Mouse (Mus musculus) gastrocnemius, postnatal 4 days (tissue): ENCODE data around the gene Rictor. TPM values are rescaled to one million over a fixed set of nuclear protein-coding genes. Genes with fewer than 3 reads are reported as not detected.

Experiments used
- DNase-seq, 2 experiments: peaks; one replicate each; pipeline ENCODE4 v3.0.0; 2021 to 2022; ENCODE audit warnings: low spot score in 2 of 2, mixed read lengths in 2 of 2
- long read RNA-seq, 2 experiments: library from polyadenylated mRNA; stranded (forward); transcript quantifications; one replicate each; pipeline ENCODE4 v2.0.0; 2021
- total RNA-seq, 2 experiments: library from RNA; stranded (reverse); gene quantifications; 2 replicates each; pipeline ENCODE4 v1.2.3; 2021

The Rictor gene
- 10 to 100 TPM; 16.9 to 18.1 TPM for total RNA-seq
- long read RNA-seq, experiment 1, partial matches to known transcripts, result 0 of 4 reads
- long read RNA-seq, experiment 1, other reads (novel, unspliced or antisense), result 4 of 4 reads
- long read RNA-seq, experiment 2, partial matches to known transcripts, result 1 of 3 reads
- long read RNA-seq, experiment 2, other reads (novel, unspliced or antisense), result 2 of 3 reads

DNA sequence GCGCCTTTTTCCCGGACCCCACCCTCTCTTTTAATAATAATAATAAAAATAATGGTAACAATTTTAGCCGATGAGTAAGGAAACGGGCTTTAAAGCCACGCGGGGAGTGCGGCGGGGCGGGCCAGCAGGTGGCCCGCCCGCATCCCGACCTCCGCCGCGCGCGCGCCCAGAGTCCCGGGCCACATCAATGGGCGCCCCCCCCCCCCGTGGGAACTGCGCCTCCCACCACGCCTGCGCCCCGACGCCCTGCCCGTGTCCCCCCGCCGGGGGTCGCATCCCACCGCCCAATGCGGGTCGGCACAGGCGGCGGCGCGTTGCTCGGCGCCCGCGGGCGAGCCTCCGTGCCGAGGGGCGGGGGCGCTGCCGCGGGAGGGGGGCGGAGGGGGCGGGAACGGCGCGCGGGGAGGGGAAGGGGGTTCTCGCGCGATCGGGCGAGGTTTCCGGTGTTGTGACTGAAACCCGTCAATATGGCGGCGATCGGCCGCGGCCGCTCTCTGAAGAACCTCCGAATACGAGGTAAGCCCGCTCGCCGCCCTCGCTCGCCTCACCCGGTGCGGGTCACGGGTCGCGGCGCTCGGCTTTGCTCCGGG lies at the start of gene Rictor:
Gene Rictor, plus strand, starts transcription at position 444 of the 590 bp plus-strand sequence.
- DNase-seq, result peak; percentile 77 to 90

DNA sequence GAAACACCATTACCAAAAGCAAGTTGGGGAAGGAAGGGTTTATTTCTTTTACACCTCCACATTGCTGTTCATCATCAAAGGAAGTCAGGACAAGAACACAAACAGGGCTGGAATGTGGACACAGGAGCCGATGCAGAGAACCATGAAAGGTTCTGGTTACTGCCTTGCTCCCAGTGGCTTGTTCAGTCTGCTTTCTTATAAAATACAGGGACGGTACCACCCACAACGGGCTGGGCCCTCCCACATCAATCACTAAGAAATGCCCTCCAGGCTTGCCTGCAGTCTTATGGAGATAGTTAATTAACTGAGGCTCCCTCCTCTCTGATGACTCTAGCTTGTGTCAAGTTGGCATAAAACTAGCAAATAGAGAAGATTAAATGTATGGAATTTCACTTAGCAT lies 46.2 kb upstream of the Rictor start:
- no peak for DNase-seq

DNA sequence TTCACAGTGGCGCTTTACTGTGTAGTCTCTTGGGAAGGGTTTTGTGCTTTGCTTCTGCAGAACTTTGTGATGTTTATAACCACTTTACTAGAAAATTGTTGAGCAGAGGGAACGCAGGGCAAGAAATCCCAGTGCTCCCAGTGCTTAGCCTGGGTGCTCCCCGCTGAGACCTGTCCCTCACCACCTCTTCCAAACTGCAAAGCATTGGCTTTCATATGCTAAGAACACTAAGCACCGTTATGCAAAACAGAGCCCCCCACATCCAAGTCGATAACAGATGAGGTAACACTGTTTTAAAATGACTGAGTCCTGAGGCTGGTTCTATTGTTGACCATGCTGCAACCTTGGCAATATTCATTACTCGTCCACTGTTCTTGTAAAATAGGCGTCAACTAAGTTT lies 44.2 kb upstream of the Rictor start:
- DNase-seq, result no peak

DNA sequence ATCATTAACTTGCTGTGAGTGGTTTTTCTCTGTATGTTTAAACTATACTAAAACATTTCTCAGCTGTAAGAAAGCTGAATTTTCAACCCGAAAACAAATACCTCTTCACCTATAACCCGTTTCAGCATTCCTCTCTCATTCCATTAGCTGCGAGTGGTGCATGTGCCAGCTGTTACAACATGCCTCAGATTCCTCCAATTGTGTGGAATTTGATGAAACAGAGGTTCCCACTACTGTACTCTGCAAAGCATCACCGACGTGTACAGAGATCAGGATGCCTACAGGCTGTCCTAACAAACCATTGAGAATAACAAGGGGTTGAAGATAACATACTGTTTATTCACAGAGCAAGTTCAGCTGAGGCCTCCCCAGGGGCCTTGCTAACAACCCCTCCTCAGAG lies 42.1 kb upstream of the Rictor start:
- DNase-seq, result no peak

DNA sequence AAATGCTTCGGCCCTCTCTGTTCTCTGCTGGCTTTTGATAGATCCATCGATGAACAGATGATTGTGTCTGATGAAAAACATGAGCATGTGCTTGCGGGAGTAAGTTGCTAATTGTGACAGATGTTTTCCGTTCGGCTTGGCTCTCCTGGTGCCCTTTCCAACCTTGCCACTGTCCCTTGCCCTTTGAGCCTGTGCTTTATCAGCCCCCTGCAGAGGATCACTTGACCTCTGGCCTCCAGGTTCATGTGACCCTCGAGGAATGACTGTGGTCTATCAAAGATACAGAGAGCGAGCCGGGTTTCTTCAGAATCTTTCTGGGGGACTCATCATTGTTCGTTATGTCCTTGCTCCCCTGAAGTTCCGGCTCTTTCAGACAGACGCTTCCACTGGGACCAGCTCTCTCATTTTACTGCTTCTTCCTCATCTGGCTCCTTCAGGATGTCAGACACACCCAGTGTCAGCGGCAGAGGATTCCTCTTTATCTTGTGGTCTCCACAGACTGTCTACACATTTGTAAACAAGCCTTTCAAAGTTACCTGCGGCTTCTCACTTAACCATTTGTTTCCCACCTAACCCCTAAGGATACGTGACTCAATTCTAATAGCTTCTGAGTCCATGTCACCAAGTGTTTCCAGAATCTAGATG lies 39.3 kb upstream of the Rictor start:
- no peak for DNase-seq

DNA sequence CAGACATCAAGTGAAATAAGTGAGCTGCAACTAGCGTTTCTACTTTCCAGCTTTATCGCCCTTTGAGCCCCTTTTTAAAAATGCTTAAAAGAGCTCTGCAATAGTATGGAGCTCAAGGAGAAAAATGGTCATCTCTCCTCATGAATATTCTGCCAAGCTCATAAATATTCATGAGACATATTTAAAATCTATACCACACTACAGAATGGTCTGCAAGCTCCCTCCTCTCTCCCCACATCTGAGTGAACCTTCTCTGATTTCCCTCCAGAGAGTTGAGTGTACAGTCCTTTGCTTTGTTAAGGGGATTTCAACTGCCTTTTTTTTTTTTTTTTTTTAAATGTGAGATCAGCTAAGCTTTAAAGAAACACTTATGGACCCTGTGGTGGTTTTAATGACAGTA lies 29.7 kb upstream of the Rictor start:
- DNase-seq, result no peak

DNA sequence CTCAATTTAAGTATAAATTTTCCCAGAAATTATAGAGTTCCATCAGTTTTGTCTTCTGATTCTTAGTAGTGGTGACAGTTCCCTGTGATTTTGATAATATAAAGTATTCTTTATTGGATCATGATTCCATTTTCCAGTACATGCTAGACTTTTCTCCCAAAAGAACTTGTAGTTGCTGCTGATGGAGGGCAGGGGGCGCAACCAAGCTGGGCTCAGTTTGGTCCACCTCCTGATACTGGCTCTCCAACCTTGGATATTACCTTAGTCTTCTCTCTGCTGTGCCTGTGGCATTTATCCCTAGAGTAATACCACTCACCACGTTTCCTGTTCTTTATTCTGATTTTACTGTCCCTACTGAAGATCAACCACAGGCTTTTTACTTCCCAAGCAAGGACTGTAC lies 6.0 kb upstream of the Rictor start:
- DNase-seq, result no peak

DNA sequence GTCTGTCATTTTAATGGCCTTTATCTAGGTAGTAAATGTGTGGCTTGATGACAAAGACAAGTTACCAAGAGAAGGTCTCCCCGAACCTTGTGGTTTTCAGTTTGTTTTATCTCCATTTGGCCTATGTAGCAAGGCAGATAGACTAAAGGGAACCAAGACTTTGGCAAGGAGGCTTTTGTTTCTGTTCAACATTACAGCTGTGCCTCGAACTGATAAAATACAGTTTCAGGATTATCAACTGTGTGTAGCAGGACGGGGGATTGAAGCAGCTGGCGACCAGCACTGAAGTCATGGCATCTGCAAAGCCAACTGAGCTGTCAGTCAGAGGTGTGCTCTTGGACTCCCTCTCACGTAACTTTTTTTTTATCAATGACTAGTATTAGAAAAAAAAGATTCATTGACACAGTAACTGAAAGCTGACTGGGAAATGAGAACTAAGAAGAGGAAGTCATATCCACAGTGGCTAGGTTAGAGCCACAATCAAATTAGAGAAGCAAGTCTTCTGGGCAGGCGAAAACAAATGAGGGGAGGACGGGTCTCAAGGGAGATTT lies 2.8 kb upstream of the Rictor start:
- no peak for DNase-seq

DNA sequence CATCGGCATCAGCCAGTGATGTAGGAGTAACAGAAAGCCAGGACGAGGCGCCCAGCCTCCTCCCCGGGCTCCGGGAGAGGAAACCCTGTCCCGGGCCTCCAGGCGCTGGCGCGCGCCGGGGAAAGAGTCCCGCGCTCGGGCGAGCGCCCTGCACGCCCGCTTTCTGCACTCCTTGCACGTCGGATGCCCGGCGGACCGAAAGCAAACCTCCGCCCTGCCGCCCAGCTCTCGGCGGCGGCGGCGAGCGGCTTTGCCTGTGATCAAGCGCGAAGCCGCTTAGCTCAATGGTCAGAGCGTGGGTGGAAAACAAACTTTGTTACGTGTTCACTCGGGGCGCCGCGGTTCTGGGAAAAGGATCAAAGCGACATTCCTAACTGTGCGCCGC lies 636 bp upstream of the Rictor start:
- peak; percentile 57 to 73 for DNase-seq

DNA sequence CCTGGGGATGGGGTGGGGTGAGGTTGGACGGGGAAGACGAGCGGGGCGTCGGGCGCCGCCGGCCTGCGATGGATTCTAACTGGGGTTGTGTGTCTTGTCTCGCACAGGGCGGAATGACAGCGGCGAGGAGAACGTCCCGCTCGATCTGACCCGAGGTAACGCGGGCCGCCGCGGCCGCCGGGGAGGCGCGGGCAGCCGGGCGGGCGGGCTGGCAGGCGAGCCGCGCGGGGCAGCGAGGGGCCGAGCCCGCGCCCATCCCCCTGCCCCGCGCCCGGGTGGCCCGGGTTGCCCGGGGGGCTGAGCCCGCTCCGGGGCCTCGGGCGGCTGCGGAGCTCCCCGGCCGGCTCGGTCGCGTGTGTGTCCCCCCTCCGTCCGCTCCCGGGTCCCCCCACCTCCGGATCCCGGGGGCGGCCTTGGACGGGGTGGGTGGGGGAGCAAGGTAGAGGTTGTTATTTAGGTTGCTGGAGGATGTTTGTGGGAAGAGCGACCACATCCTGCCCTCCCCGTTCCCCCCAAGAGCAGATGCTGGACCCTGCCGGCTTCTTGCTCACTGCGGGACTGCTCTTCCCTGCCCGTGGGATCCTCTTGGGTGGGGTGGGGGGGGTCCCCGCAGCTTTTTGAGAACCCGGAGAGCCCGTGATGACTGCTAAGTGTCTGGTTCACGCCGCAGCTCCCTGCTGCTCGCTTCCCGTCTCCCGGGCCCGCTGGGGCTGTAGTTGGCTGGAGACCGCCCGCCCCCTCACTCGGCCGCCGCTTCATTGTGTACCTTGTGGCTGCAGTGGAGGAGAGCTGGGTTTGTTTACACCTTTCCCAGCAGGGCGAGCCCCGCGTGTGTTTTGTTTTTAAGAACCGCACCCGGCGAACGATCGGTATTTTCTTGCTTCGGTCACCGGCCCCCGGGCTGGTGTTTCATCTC lies 605 bp downstream of the Rictor start:
- peak; percentile 17 to 42 for DNase-seq

DNA sequence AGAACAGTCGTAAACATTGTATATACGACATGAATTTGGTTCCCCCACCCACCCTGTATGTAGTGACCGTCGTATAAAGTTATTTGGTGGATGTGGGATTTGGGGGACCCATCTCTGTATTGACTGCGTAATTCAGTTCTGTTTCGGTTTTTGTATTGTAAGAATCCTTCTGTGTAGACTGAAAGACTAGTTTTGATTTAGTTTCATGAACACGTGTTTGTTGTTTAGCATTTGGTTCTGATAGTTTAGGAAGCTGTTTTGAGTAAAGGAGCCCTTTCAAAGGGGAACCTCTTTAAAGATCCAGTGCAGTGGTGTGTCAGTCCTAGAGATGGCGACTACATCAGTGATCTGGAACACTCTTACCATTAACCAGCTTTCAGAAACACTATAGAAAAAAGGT lies 1.4 kb downstream of the Rictor start:
- no peak for DNase-seq

DNA sequence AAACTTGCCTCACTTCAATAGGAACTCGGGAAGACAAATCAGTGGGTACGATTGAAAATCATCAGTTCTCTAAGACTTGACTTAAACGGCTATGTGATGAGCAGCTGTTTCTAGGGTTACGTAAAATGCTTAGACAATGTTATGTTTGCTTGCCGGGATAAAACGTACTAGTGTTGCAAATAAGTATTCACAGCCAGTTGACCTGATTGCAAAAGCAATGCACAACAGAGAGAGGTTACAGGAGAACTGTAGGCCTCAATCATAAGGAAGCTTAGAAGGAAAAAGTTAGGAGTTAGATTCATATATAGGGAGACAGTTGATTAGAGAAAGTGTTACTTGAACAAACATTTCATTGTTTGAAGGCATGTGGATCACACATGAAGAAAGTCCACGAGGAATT lies 2.2 kb downstream of the Rictor start:
- no peak for DNase-seq

DNA sequence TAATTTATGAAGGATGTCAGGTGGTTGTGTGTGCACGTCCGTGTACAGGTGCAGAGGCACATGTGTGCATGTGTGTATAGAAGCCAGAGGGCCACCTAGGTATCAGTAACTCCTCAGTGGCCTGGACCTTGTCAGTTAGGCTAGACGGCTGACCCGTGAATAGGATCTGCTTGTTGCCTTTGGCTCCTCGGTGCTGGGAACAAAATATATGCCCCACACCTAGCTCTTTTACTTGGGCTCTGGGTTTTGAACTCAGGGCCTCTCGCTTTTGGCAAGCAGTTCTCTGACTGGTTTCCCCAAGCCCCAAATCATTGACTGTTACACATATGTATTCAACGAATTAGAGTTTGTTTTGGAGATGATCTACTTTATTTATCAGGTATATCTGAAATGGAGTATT lies 3.0 kb downstream of the Rictor start:
- DNase-seq, result no peak

DNA sequence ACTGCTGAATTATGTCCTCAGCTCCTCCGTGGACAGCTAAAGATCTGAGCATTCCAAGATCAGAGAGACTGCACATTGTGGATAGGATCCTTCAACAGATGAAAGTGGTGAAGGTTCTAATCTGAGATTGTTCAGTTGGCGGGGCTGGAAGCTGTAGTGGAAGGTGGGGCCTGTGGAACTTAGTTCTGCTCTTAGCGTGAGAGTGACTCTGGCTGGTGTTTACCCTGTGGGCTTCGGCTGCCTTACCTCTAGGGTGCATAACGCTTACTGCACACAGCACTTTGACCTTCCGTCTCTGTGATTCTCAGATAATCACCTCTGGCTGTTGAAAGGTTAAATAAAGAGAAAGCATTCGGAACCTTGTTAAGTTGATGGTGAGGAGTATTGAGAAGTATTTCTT lies 6.6 kb downstream of the Rictor start:
- DNase-seq, result no peak

DNA sequence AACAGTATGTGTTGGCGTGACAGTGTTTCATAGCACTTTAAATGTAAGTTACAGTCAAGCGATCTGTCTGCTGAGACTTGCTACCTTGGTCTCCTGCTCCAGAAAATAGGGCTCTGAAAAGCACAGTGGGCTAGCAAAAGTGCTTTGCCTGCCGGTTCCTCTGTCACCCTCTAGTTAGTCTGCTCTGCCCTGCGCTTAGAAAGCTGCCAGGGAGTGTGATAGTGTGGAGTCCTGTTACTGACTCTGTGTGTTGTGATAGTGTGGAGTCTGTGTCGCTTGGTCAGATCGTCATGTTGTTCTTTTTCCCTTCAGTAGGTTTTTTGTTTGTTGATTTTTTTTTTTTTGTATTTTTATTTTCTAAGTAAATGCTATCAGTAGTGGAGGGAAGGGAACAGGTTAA lies 7.1 kb downstream of the Rictor start:
- no peak for DNase-seq

DNA sequence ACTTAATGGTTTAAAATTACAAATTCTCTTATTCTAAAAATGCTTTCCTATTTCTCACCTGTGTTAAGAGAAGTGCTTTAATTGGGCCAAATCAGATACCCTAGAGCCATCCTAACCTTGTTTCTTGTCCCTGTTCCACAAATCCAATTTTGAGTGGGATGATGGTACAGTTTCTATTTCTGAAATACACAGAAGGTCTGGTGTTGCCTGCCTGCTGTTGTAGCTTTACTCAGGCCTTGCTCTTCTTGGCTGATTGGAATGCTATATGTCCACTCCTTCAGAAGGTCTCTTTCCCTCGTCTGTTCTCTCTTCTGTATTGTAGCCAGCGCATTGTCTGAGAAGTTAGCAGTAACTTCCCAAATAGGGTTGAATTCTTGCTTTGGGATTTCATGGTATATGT lies 13.2 kb downstream of the Rictor start:
- DNase-seq, result no peak

DNA sequence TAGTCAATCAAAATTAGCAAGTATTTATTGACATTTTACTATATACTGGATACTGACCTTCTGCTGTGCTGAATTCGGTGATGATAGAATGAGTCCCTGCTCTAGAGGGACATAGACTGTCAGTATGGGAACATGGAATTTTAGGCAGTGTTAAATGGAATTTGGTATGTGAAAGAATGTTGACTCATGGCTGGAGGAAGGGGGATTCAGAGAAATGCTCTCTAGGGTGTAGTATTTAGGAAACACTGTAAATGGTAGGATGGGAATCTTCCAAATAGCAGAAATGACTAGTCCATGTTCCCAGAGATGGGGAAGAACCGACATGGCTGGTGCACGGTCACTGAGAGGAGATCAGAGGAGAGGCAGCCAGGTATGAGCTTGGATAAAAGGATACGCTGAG lies 13.6 kb downstream of the Rictor start:
- DNase-seq, result no peak

DNA sequence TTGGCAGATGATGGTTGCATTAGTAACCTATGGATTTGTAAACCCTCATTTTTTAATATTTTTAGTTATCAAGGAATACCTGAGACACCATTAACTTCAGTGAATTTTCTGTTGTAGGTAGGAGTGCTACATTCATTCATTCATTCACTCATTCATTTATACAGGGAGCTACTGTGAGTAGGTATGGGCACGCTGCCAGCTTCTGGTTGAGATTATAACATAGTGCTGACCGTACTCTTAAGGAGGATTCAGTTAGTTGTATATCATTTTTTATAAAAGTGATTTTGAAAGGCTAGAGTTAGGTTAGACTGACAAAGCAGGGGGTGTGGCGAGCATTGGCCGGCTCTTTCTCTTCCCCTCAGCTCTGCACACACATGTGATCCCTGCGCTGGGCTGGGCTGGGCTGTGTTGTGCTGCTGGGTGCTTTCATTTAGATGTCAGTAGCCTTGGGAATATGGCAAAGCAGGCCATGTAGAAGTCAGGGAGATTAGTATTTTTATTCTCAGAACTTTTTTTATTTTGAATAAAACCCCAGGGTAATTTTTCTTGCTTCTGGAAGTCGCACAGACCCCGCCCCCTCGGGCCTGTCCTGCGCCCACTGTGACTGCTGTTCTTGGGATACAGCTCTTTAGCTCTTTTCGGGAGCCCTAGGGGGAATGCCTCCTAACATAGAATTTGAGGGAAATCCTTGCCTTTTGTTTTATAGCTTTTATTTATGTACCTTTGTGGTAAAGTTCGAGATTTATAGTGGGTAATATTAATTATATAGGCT lies 14.4 kb downstream of the Rictor start:
- no peak for DNase-seq

DNA sequence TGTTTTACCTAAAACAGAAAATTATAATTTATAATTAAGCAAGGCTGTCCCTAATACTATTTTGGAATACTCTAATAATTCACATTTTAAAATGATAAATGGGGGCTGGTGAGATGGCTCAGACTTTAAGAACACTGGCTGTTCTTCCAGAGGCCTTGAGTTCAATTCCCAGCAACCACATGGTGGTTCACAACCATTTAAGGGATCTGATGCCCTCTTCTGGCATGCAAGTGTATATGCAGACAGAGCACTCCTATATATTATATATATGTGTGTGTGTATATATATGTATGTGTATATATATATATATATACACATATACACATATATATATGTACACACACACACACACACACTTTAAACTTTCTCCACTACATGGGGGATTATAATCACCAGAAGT lies 15.2 kb downstream of the Rictor start:
- no peak for DNase-seq

DNA sequence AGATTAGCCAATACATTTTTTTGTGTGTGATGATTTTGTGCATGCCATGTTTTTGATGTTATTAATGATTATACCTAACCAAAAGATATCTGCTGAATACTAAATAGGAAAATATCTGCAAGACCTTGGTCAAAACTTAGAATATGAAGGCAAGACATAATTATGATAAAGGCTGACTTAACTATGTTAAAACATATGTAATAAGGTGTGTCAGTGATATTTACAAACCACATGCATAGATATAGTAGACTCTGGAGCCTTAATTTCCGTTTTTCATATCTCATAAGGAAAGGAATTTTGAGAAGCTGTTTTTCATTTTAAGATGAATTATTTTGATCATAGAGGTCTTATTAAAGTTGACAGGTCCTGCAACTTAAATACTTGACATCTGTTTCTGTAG lies 16.3 kb downstream of the Rictor start:
- no peak for DNase-seq
